Mouse (Mus musculus) thymus, adult 2 months (tissue): ENCODE measurements around the gene Ercc5. TPM values are rescaled to one million over a fixed set of nuclear protein-coding genes. Genes with fewer than 3 reads are reported as not detected.

Experiments used
- DNase-seq: peaks from one replicate; pipeline ENCODE4 v3.0.0; 2021
- H3K27ac ChIP-seq: fragments of 200-500 bp; 2 replicates; pipeline ENCODE4 v1.5.1; 2012; ENCODE audit warnings: low read length, control low read depth; ENCODE audit not compliant: control insufficient read depth, insufficient read depth
- H3K27me3 ChIP-seq: fragments of 200-500 bp; 2 replicates; pipeline ENCODE4 v1.6.1; 2012; ENCODE audit warnings: mild to moderate bottlenecking, low read length, moderate library complexity, mixed read lengths; ENCODE audit not compliant: control insufficient read depth, insufficient read depth
- H3K36me3 ChIP-seq: fragments of 200-500 bp; 2 replicates; pipeline ENCODE4 v1.6.1; 2012; ENCODE audit warnings: mild to moderate bottlenecking, low read length, moderate library complexity; ENCODE audit not compliant: control insufficient read depth, insufficient read depth
- H3K4me1 ChIP-seq: fragments of 200-500 bp; replicated peaks from 2 replicates; pipeline ENCODE4 v1.6.1; 2012; ENCODE audit warnings: low read length; ENCODE audit not compliant: control insufficient read depth, insufficient read depth
- H3K4me3 ChIP-seq: fragments of 200-500 bp; 2 replicates; pipeline ENCODE4 v1.5.1; 2012; ENCODE audit warnings: mild to moderate bottlenecking, low read length, control low read depth, moderate library complexity; ENCODE audit not compliant: control insufficient read depth, insufficient read depth
- CTCF ChIP-seq: fragments of 200-500 bp; IDR thresholded peaks from 2 replicates; pipeline ENCODE4 v1.5.1; 2012; ENCODE audit warnings: mild to moderate bottlenecking, control low read depth, low read length, moderate library complexity, borderline replicate concordance; ENCODE audit not compliant: control insufficient read depth, poor library complexity, insufficient read depth; ENCODE audit errors: extremely low read depth
- POLR2A ChIP-seq: fragments of 200-500 bp; IDR thresholded peaks from 2 replicates; pipeline ENCODE4 v1.6.1; 2012; ENCODE audit warnings: mild to moderate bottlenecking, low read length, control low read depth, moderate library complexity; ENCODE audit not compliant: control insufficient read depth, poor library complexity, insufficient read depth; ENCODE audit errors: extremely low read depth
- WGBS: fragments of 180-500 bp; shearing (Covaris S2); methylation state at CpG from one replicate; pipeline ENCODE4 v1.1.7; 2018; 5-methylcytosine and 5-hydroxymethylcytosine counted together
- polyA plus RNA-seq: library from polyadenylated mRNA; depleted of rRNA; stranded (reverse); fragments of >200 nt; gene quantifications from 2 replicates; pipeline ENCODE4 v1.2.3, GENCODE M21; 2012

Gene Ercc5
- polyA plus RNA-seq, 1 experiment = 5.9 TPM

- Histone ChIP-seq H3K27ac (no peak overlapping the region), H3K27me3 (no peaks in the 10 kb centered on the region), H3K4me3 (no peak overlapping the region), H3K4me1 (no peaks in the 10 kb centered on the region), H3K36me3 (no peaks in the 10 kb centered on the region)
- DNase-seq = no peak
- 96% methylated on average over 5 of the region's 5 CpGs for WGBS
- TF ChIP-seq CTCF (no peak), POLR2A (no peak)
Observed at GRCm38 (mm10) chr1:44142747-44143146, 4.8 kb upstream of the Ercc5 start.

GRCm38 (mm10) chr1:44148706-44149105 lies 1.2 kb downstream of the Ercc5 start:
- TF ChIP-seq POLR2A (no peak), CTCF (no peak)
- Histone ChIP-seq H3K36me3 (no peaks in the 10 kb centered on the region), H3K4me3 (no peak overlapping the region), H3K27me3 (no peaks in the 10 kb centered on the region), H3K27ac (no peak overlapping the region), H3K4me1 (no peaks in the 10 kb centered on the region)
- 44% methylated on average over 6 of the region's 6 CpGs for WGBS
- DNase-seq = no peak

- 98% methylated on average over 4 of the region's 4 CpGs for WGBS
- H3K27me3 ChIP-seq = no peaks in the 10 kb centered on the region
- H3K4me1 ChIP-seq = no peaks in the 10 kb centered on the region
- H3K36me3 ChIP-seq = peaks cover 17% of the 10 kb centered on the region
- no peak overlapping the region for H3K27ac ChIP-seq
- TF ChIP-seq POLR2A = no peak
- peak; percentile 23 for DNase-seq
- no peak overlapping the region for H3K4me3 ChIP-seq
Observed at GRCm38 (mm10) chr1:44155287-44155686, 7.7 kb downstream of the Ercc5 start.

GRCm38 (mm10) chr1:44158317-44158716 lies 10.8 kb downstream of the Ercc5 start:
- Histone ChIP-seq H3K36me3 (peaks cover 34% of the 10 kb centered on the region), H3K4me1 (no peaks in the 10 kb centered on the region), H3K27ac (no peak overlapping the region), H3K4me3 (no peak overlapping the region), H3K27me3 (no peaks in the 10 kb centered on the region)
- DNase-seq = no peak
- TF ChIP-seq POLR2A (no peak), CTCF (no peak)
- 87% methylated on average over 6 of the region's 6 CpGs for WGBS

- Histone ChIP-seq H3K4me3 (no peak overlapping the region), H3K36me3 (peaks cover 40% of the 10 kb centered on the region), H3K27ac (no peak overlapping the region), H3K27me3 (no peaks in the 10 kb centered on the region), H3K4me1 (no peaks in the 10 kb centered on the region)
- WGBS = 94% methylated on average over 6 of the region's 6 CpGs
- TF ChIP-seq CTCF (no peak), POLR2A (no peak)
- DNase-seq = no peak
Observed at GRCm38 (mm10) chr1:44161818-44162217, 14.3 kb downstream of the Ercc5 start.

GRCm38 (mm10) chr1:44162389-44162788 lies 14.8 kb downstream of the Ercc5 start:
- Histone ChIP-seq H3K4me3 (no peak overlapping the region), H3K36me3 (peaks cover 43% of the 10 kb centered on the region), H3K27ac (no peak overlapping the region), H3K27me3 (no peaks in the 10 kb centered on the region), H3K4me1 (no peaks in the 10 kb centered on the region)
- TF ChIP-seq CTCF (no peak), POLR2A (no peak)
- DNase-seq = no peak
- WGBS = 93% methylated on average over 5 of the region's 5 CpGs

DNA sequence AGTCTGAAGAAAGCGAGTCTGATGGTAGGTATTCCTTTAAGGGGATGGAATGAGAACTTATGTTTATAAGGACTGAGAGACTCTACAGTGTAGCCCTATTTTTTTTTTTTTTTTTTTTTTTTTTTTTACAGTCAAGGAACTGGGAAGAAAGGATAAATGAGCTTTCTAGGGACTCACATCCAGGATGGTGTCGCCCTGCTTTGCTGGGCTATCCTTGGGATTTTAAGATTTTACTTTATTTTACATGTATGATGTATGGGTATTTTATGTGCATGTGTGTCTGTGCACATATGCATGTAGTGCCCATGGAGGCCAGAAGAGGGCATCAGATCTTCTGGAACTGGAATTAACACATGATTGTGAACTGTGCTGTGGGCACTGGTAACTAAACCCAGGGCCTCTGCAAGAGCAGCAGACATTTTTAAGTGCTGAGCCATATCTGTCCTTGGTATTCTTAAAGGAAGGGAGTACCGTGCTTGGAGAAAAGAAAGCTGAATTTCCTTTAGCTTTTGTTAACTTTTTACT lies 20.4 kb downstream of the Ercc5 start:
- Histone ChIP-seq H3K36me3 (peaks cover 18% of the 10 kb centered on the region), H3K4me1 (no peaks in the 10 kb centered on the region)
- no peak for TF ChIP-seq POLR2A
- TF ChIP-seq CTCF = no peak

More for the DNA sequence above, 20.4 kb downstream of the Ercc5 start:
- DNase-seq = no peak
- H3K27ac ChIP-seq = no peak overlapping the region
- no peaks in the 10 kb centered on the region for H3K27me3 ChIP-seq
- H3K4me3 ChIP-seq = no peak overlapping the region
- 96% methylated on average over 3 of the region's 3 CpGs for WGBS
